Mouse (Mus musculus) gastrocnemius, postnatal 14 days (tissue): ENCODE data around the gene Zcrb1. TPM values are rescaled to one million over a fixed set of nuclear protein-coding genes. Genes with fewer than 3 reads are reported as not detected.
"Not testable (repeated sequence)": the region's sequence is repeated elsewhere in the genome, so short reads cannot be mapped to it uniquely, and the experiment has no call there.

Experiments
- DNase-seq: peaks from one replicate; pipeline ENCODE4 v3.0.0; 2021; ENCODE audit warnings: mixed read lengths
- intact Hi-C: fragments of 180-260 bp; cut with DNase I; formaldehyde crosslinking; loops from one replicate; pipeline ENCODE4 v1.15.1; 2025; ENCODE audit warnings: low total_unique reads
- total RNA-seq, 2 experiments: library from RNA; stranded (reverse); gene quantifications; 2 replicates each; pipeline ENCODE4 v1.2.3; 2021

Gene Zcrb1
- total RNA-seq, 2 experiments from 2014 or later = 67.7 to 72.1 TPM

DNA sequence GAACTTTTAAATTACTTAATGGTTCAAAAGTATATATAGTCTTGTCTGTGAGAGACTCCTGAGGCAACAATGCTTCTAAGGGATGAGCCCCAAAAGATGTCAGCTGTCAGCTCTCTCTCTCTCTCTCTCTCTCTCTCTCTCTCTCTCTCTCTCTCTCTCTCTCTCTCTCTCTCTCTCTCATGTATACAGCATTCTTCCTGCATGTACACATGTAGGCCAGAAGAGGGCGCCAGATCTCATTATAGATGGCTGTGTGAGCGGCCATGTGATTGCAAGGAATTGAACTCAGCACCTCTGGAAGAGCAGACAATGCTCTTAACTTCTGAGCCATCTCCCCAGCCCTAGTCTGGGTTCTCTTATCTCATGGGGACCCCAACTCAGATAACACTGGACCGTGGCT is 19.0 kb downstream of the Zcrb1 start:
- DNase-seq = no peak
- intact Hi-C loops = no loop called here

DNA sequence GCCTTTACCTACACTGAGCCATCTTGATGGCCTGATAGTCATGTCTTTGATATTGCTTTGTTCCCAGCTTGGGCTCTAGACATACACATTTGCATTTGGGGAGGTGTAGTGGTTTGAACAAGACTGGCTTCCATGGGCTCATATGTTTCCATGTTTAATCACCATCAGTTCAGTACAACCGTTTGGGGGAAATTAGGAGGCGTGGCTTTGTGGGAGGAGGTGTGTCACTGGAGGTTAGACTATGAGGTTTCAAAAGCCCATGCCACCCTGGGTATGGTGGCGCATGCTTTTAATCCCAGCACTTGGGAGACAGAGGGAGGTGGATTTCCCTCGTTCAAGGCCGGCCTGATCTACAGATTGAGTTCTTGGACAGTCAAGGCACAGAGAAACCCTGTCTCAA is 22.4 kb downstream of the Zcrb1 start:
- intact Hi-C loops = no loop called here
- DNase-seq = no peak

DNA sequence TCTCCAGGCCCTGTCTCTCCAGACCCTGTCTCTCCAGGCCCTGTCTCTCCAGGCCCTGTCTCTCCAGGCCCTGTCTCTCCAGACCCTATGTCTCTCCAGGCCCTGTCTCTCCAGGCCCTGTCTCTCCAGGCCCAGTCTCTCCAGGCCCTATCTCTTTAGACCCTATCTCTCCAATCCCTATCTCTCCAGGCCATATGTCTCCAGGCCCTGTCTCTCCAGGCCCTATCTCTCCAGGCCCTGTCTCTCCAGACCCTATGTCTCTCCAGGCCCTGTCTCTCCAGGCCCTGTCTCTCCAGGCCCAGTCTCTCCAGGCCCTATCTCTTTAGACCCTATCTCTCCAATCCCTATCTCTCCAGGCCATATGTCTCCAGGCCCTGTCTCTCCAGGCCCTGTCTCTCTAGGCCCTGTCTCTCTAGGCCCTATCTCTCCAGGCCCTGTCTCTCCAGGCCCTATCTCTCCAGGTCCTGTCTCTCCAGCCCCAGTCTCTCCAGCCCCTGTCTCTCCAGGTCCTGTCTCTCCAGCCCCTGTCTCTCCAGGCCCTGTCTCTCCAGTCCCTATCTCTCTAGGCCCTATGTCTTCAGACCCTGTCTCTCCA is 25.5 kb downstream of the Zcrb1 start:
- DNase-seq, intact Hi-C loops: not testable (repeated sequence)

DNA sequence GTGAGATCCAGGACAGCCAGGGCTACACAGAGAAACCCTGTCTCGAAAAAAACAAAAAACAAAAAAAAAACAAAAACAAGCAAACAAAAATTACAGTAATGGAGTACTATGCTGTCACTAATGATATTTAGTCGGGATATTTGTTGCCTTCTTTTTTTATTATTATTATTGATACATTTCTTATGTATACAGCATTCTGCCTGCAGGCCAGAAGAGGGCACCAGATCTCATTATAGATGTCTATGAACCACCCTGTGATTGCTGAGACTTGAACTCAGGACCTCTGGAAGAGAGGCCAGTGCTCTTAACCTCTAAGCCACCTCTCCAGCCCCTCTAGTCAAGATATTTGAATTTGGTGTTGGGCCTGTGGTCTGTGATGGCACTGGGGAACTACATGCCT is 26.3 kb downstream of the Zcrb1 start:
- DNase-seq = no peak
- intact Hi-C loops = no loop called here

DNA sequence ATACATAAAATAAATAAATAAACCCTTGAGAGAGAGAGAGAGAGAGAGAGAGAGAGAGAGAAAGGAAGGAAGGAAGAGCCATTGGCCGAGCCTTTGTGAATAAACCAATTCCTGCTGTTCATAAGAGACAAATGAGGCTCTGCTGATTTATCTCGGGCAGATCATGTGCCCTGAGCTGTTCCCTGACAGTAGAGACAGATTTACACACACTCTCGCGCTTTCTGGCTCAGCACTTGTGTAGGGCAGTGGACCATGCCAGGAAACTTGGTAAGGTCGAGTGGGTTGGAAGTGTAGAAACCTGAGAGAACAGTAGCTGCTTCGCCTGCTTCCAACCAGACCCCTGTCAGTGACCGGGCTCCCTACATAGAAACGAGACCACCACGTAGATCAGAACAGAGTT is 29.6 kb downstream of the Zcrb1 start:
- no peak for DNase-seq
- intact Hi-C loops = no loop called here

DNA sequence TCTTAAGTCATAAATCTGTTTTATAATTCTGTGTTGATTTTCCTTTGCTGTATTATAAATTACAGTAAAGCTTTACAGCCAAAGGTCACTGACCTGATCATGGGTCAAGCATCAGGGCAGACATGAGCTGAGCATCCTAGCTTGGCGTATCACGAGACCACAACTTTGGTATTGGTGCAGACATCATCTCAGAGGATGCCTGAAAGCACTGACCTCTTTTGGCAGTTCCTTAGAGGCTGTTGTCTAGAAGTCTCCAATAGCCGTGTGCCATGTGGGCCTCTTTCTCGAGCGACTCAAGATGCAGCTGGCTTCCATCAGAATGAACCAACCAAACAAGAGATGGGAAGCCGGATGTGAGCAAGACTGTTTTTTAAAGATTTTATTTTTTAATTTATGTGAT is 32.6 kb downstream of the Zcrb1 start:
- DNase-seq = no peak
- intact Hi-C loops = no loop called here

DNA sequence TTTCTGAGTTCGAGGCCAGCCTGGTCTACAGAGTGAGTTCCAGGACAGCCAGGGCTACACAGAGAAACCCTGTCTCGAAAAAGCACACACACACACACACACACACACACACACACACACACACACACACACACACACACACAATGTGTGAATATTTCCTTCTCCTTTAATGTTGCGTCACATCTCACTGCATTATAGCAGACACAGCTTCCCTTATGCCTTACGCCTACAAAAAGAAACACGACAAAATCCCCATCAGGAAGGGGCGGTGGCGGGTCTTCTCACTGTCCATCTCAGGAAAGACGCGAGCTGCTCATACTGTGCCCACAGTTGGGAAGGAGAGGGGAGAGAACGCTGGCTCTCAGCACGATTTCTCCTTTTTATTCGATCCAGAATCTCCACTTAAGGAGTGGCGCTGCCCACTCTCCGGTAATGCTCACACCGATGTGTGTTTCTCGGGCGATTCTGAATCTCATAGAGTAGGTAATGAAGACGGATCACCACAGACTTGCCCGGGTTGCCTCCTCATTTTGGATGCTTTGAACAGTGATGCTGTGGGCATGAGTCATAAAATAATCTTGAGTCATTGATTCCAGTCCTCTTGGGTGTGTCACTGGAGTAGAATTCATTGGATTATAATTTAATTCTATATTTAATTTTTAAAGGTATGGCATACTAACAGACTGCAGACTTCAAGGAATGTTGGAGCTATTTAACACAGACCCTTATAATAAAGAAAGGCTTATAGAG is 39.6 kb downstream of the Zcrb1 start:
- intact Hi-C loops = no loop called here
- DNase-seq = no peak

DNA sequence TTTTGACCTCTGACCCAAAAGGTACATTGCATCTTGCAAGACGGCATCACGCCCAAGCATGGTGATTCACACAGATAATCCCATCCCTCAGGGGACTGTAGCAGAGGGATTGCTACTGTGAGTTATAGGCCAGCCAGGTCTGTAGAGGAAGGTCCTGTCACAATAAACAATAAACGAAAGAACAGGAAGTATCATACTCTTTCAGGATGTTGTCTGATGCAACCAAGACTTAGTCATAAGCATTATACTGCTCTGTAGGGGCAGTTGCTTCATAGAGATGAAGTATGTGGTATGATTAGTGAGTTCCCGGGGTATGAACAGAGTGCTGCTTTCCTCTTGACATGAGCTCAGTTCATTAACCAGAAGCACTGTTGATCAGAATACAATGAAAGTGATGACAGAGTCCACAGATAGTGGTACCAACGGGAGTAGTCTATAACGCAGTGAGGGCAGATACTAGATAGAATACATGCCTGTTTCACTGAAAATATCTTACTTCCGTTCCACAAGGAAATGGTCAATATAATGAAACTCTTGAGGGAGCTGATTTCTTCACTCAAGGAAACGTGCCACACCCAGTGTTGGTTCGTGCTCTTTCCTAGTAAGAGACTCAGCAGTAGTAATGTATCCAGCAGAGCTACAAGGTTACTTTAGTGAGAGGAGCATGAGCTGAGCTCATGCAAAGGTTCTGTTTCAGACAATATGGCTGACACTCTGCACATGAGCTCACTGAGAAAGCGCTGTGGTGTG is 57.3 kb downstream of the Zcrb1 start:
- intact Hi-C loops = no loop called here
- DNase-seq = no peak

DNA sequence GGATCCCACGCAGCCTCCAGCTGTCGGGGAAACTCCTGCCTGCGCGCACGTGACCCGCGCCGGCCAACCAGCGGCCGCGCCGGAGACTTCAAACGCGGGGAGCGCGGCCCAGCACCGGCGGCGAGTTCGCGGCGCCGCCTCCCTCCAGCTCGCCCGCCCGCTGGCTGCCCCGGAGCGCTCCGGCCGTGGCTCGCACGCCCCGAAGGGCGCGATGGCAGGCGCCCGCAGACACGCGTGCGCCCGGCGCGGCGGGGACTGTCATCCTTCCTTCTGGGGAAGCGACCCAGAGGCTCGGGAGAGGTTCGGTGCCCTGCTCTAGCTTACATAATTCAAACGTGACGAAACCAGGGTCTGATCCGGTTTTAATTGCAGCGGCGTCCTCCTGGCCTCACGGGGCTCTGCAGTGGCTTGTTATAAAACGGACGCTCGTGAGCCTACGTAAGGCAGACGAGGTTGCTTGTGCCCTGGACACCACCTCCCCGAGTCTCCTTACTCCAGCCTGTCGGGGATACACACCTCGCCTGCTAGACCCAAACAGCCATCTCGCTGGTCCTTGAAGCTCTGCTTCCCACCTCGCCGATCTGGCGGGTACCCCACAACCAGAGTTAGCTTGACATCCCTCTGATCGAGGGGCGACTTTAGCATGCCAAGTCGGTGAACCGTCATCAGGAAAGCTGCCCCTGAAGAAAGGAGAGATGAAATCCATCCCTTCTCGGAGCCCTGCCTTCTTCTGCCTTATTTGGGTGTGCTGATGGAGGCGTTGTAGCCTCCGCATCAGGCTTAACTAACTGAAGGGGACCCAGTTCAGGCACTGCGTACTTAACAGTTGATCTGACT is 61.0 kb downstream of the Zcrb1 start, which contains the start of gene Yaf2:
TSS of gene Yaf2 (minus strand) at position 11 of the 837 bp plus-strand sequence.
- intact Hi-C loops = loop anchor here (10.0 kb wide), 1 partner anchor 72 kb away; no protein-coding TSS in a partner anchor
- DNase-seq = peak; percentile 86

DNA sequence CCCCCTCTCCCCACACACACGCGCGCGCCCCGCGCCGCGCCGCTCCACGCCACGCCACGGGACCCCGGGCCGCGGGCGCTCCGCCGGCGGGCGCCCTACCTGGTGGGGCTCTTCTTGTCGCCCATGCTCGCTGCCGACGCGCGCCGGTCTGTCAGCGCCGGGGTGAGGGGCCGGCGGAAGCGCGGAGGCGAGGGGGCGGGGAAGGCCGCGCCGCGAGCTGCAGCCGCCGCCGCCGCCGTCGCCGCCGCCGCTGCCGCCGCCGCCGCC is 61.5 kb downstream of the Zcrb1 start:
- DNase-seq = no peak
- intact Hi-C loops = loop anchor here (10.0 kb wide), 1 partner anchor 72 kb away; no protein-coding TSS in a partner anchor

Other genes with a start within 250 kb of the Zcrb1 start
- 1 to 10 TPM; 5.9 to 6.8 TPM for gene Gxylt1, start 123.2 kb downstream of the Zcrb1 start, total RNA-seq
- gene Yaf2, start 61.4 kb downstream of the Zcrb1 start, total RNA-seq = 10 to 100 TPM; 10.9 to 14.1 TPM
- 10 to 100 TPM; 16.3 to 16.5 TPM for gene Pphln1, start within 50 bp of the Zcrb1 start, total RNA-seq
- gene Prickle1, start 197.6 kb upstream of the Zcrb1 start, total RNA-seq = 1 to 10 TPM; 6.0 TPM